Mouse (Mus musculus): Measurements from ENCODE around the gene 1700067K01Rik.

Gene 1700067K01Rik

DNA sequence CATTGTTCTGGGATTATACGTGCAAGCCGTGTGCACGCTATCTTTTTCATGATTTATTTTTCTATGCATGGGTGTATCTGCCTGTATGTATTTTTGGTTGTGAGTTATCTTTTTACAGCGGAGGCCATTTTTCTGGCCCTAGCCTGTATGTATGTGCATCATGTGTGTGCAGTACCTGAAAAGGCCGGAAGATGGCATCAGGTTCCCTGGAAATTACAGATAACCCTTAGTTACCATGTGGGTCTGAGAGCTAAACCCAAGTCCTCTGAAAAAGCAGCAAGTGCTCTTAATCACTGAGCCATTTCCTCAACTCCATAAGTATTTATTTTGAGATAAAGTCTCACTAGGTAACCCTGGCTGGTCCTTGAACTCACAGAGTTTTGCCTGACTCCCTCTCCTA lies 51.9 kb downstream of the 1700067K01Rik start:
- DNase-seq (ENCODE audit: low spot score in 2 of 2): no peak

Data from spleen, postnatal 36 days (tissue).